Mouse (Mus musculus) lung, postnatal 25 days (tissue): ENCODE results near the gene Iqgap2.
A peak's percentile ranks its signal among the peaks of the same experiment; 100 is the strongest.

ENCODE experiments used
- DNase-seq: peaks from one replicate; pipeline ENCODE4 v3.0.0; 2022; ENCODE audit warnings: low spot score

Gene Iqgap2

GRCm38 (mm10) chr13:95653696-95654095 lies 238.0 kb downstream of the Iqgap2 start:
- no peak for DNase-seq

GRCm38 (mm10) chr13:95651870-95652668 lies 239.7 kb downstream of the Iqgap2 start:
- DNase-seq: no peak

GRCm38 (mm10) chr13:95649941-95650340 lies 241.8 kb downstream of the Iqgap2 start:
- DNase-seq: no peak

- DNase-seq: no peak
These were observed 244.5 kb downstream of the Iqgap2 start for GRCm38 (mm10) chr13:95647248-95647647.

- DNase-seq: no peak
These were observed 245.0 kb downstream of the Iqgap2 start for GRCm38 (mm10) chr13:95646687-95647111.

- no peak for DNase-seq
These were observed 248.0 kb downstream of the Iqgap2 start for GRCm38 (mm10) chr13:95643740-95644139.

GRCm38 (mm10) chr13:95641061-95641986 lies 250.4 kb downstream of the Iqgap2 start:
- DNase-seq: no peak

- no peak for DNase-seq
These were observed 251.3 kb downstream of the Iqgap2 start for GRCm38 (mm10) chr13:95640408-95640807.

GRCm38 (mm10) chr13:95639336-95640116 lies 252.2 kb downstream of the Iqgap2 start:
- peak; percentile 45 for DNase-seq

- peak; percentile 43 for DNase-seq
These were observed 252.8 kb downstream of the Iqgap2 start for GRCm38 (mm10) chr13:95638894-95639293.

GRCm38 (mm10) chr13:95637737-95638136 lies 254.0 kb downstream of the Iqgap2 start:
- no peak for DNase-seq

GRCm38 (mm10) chr13:95635301-95635700 lies 256.4 kb downstream of the Iqgap2 start:
- DNase-seq: no peak

- DNase-seq: no peak
These were observed 257.3 kb downstream of the Iqgap2 start for GRCm38 (mm10) chr13:95634451-95634850.

GRCm38 (mm10) chr13:95633384-95633783 lies 258.3 kb downstream of the Iqgap2 start:
- no peak for DNase-seq

GRCm38 (mm10) chr13:95632144-95632543 lies 259.6 kb downstream of the Iqgap2 start:
- no peak for DNase-seq

GRCm38 (mm10) chr13:95630747-95631146 lies 261.0 kb downstream of the Iqgap2 start:
- DNase-seq: no peak

GRCm38 (mm10) chr13:95629751-95630150 lies 262.0 kb downstream of the Iqgap2 start:
- DNase-seq: no peak

- DNase-seq: no peak
These were observed 265.0 kb downstream of the Iqgap2 start for GRCm38 (mm10) chr13:95626696-95627095.

GRCm38 (mm10) chr13:95623042-95623441 lies 268.7 kb downstream of the Iqgap2 start:
- no peak for DNase-seq

GRCm38 (mm10) chr13:95621563-95621962 lies 270.2 kb downstream of the Iqgap2 start:
- no peak for DNase-seq

- no peak for DNase-seq
These were observed 272.9 kb downstream of the Iqgap2 start for GRCm38 (mm10) chr13:95618859-95619258.

- peak; percentile 86 for DNase-seq
These were observed 273.4 kb downstream of the Iqgap2 start, which contains the start of gene F2r for GRCm38 (mm10) chr13:95618309-95618712. TSS of gene F2r (minus strand) at chr13:95618487.
